Mouse (Mus musculus) CD4-positive, CD25-positive, alpha-beta regulatory T cell, adult 4 months (primary cell): ENCODE data around the gene Fam57b. TPM values are rescaled to one million over a fixed set of nuclear protein-coding genes. Genes with fewer than 3 reads are reported as not detected.
A peak's percentile ranks its signal among the peaks of the same experiment; 100 is the strongest.
"Not testable (repeated sequence)": the region's sequence is repeated elsewhere in the genome, so short reads cannot be mapped to it uniquely, and the experiment has no call there.

ENCODE experiments used
- ATAC-seq: one replicate; pipeline ENCODE4 v1.8.0; 2017
- polyA plus RNA-seq, 2 experiments: library from polyadenylated mRNA; unstranded; fragments of 100-300 nt; shearing (Covaris generic); gene quantifications; one replicate each; pipeline ENCODE4 v1.2.1; 2017

Gene Fam57b
- polyA plus RNA-seq, 2 experiments from 2014 or later, result not detected

GRCm38 (mm10) chr7:126779101-126779500, 18.4 kb upstream of the Fam57b start:
- ATAC-seq, result not testable (repeated sequence)

- ATAC-seq, result peak; percentile 37
These were observed 17.2 kb upstream of the Fam57b start for GRCm38 (mm10) chr7:126779983-126780970.

- ATAC-seq, result no peak
These were observed 16.4 kb upstream of the Fam57b start, which contains the start of gene Tbx6 for GRCm38 (mm10) chr7:126780971-126781635. TSS of gene Tbx6 (plus strand) at chr7:126781483.

GRCm38 (mm10) chr7:126781661-126782370, 15.7 kb upstream of the Fam57b start:
- no peak for ATAC-seq

- ATAC-seq, result no peak
These were observed 14.8 kb upstream of the Fam57b start for GRCm38 (mm10) chr7:126782693-126783092.

GRCm38 (mm10) chr7:126784469-126784868, 13.0 kb upstream of the Fam57b start:
- ATAC-seq, result no peak

GRCm38 (mm10) chr7:126785056-126785455, 12.4 kb upstream of the Fam57b start:
- no peak for ATAC-seq

- ATAC-seq, result no peak
These were observed 11.3 kb upstream of the Fam57b start for GRCm38 (mm10) chr7:126786142-126786541.

GRCm38 (mm10) chr7:126789141-126789540, 8.3 kb upstream of the Fam57b start:
- ATAC-seq, result no peak

- peak; percentile 91 for ATAC-seq
These were observed 5.4 kb upstream of the Fam57b start, which contains the start of gene Ppp4c for GRCm38 (mm10) chr7:126791851-126792720. TSS of gene Ppp4c (minus strand) at chr7:126792496.

GRCm38 (mm10) chr7:126792721-126793443, 4.6 kb upstream of the Fam57b start:
- no peak for ATAC-seq

GRCm38 (mm10) chr7:126793456-126794270, 3.8 kb upstream of the Fam57b start:
- no peak for ATAC-seq

GRCm38 (mm10) chr7:126794271-126794605, 3.2 kb upstream of the Fam57b start:
- ATAC-seq, result peak; percentile 33

GRCm38 (mm10) chr7:126795387-126796317, 1.8 kb upstream of the Fam57b start:
- no peak for ATAC-seq

GRCm38 (mm10) chr7:126796350-126796932, 1.0 kb upstream of the Fam57b start:
- ATAC-seq, result no peak

GRCm38 (mm10) chr7:126798127-126799049, 920 bp downstream of the Fam57b start:
- ATAC-seq, result peak; percentile 19

GRCm38 (mm10) chr7:126799050-126799467, 1.6 kb downstream of the Fam57b start:
- ATAC-seq, result peak; percentile 88
